Mouse (Mus musculus): ENCODE measurements around the gene Samd4b.

DNA sequence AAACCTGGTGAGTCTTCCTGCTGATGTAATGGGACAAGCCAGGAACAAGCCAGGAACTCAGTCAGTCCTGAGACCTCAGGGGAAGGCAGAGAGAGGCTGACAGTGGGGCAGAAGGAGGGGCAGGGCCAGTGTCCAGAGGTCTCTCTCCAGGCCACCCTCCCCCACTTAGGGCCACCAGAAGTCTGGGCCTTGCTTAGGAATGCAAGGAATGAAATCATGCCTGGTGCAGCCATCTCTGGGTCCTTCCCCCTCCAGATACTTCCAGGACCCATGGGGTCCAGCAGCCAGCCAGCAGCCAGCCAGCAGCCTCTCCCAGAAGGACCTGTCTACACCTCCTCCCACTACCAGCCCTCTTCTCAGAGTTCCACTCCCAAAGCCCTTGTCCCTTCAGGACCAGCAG is 10.3 kb downstream of the Samd4b start:
- no peak for TF ChIP-seq CTCF (IDR thresholded peaks at IDR 0.05; ENCODE audit: borderline replicate concordance, insufficient read depth, low read depth, low read length)
- TF ChIP-seq POLR2A (IDR thresholded peaks at IDR 0.05; ENCODE audit: borderline replicate concordance, insufficient read depth, low read length): no peak
